Comparison of ENCODE assay signal across 7 mouse cellular contexts in the genomic region with DNA sequence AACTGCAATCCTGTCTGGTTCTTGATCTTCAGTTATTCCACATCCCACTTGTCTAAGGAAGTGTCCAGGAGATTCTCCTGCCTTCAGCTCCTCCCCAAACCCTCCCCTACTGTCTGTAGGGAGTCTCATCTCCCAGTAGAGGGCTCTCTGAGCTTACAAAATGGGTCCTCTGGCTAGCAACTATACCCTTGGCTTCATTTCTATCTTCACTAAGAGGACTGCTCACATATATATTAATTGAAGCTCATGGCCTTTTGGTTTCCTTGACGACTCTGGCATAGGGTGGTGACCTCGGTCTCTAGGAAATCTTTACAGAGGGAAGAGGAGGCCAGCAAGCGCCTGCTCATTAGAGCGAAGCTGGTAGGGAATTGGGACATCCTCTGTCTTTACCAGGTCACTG. TPM values are rescaled to one million over a fixed set of nuclear protein-coding genes. Genes with fewer than 3 reads are reported as not detected.
DNase-seq lines count a peak whose midpoint lies in the region; ATAC-seq and TF ChIP-seq lines count a peak whose summit lies in the region.

No protein-coding gene starts in this region.

- no peaks in the 10 kb centered on the region for H3K9me3 ChIP-seq in embryonic facial prominence, embryonic 13.5 days
- no peaks in the 10 kb centered on the region for H3K9me3 ChIP-seq in limb, embryonic 13.5 days
- no peaks in the 10 kb centered on the region for H3K9me3 ChIP-seq in neural tube, embryonic 14.5 days (ENCODE audit: control insufficient read depth, low read length)

- no peaks in the 10 kb centered on the region for H3K27me3 ChIP-seq in kidney, adult 2 months (replicated peaks; ENCODE audit: control insufficient read depth, insufficient read depth, low read length)
- H3K27me3 ChIP-seq in embryonic facial prominence, embryonic 13.5 days, result no peaks in the 10 kb centered on the region
- no peaks in the 10 kb centered on the region for H3K27me3 ChIP-seq in limb, embryonic 13.5 days
- H3K27me3 ChIP-seq in neural tube, embryonic 14.5 days (ENCODE audit: control insufficient read depth, insufficient read depth, low read length), result no peaks in the 10 kb centered on the region

- peaks cover 7% of the 10 kb centered on the region; the same call in 1 of the 2 replicates for H3K4me1 ChIP-seq in kidney, adult 2 months (ENCODE audit: control insufficient read depth, insufficient read depth, low read length)
- peaks cover 35% of the 10 kb centered on the region for H3K4me1 ChIP-seq in embryonic facial prominence, embryonic 13.5 days
- peaks cover 27% of the 10 kb centered on the region for H3K4me1 ChIP-seq in limb, embryonic 13.5 days
- peaks cover 19% of the 10 kb centered on the region; the same call in 1 of the 2 replicates for H3K4me1 ChIP-seq in neural tube, embryonic 14.5 days (ENCODE audit: control insufficient read depth, insufficient read depth, low read length)

- no peak for TF ChIP-seq POLR2A in kidney, adult 2 months (IDR thresholded peaks at IDR 0.05; ENCODE audit: low read depth, low read length)

- peak overlapping the region; percentile 92; the same call in 1 of the 2 replicates for H3K9ac ChIP-seq in embryonic facial prominence, embryonic 13.5 days
- 0 out of 2 replicates have a peak overlapping the region, but pooled peaks have one; percentile 43 for H3K9ac ChIP-seq in limb, embryonic 13.5 days
- H3K9ac ChIP-seq in neural tube, embryonic 14.5 days (replicated peaks; ENCODE audit: low read depth, low read length), result no peak overlapping the region

- WGBS in kidney, adult 2 months, result 32% methylated on average over 4 of the region's 4 CpGs
- WGBS in embryonic facial prominence, embryonic 13.5 days, result 47% methylated on average over 4 of the region's 4 CpGs
- WGBS in limb, embryonic 13.5 days, result 49% methylated on average over 4 of the region's 4 CpGs
- 57% methylated on average over 4 of the region's 4 CpGs for WGBS in neural tube, embryonic 14.5 days

- peak; percentile 56 for TF ChIP-seq CTCF in kidney, adult 2 months (conservative IDR thresholded peaks at IDR 0.05; ENCODE audit: insufficient read depth, insufficient read length, low read depth, low read length)

- peak overlapping the region; percentile 77; the same call in 1 of the 2 replicates for H3K4me2 ChIP-seq in embryonic facial prominence, embryonic 13.5 days
- peak overlapping the region; percentile 83 for H3K4me2 ChIP-seq in limb, embryonic 13.5 days (replicated peaks)
- H3K4me2 ChIP-seq in neural tube, embryonic 14.5 days (ENCODE audit: low read depth, low read length), result no peak overlapping the region

- ATAC-seq in embryonic facial prominence, embryonic 13.5 days (ENCODE audit: insufficient number of reproducible peaks, insufficient read depth, low FRiP score, low TSS enrichment, low read depth), result no peak
- ATAC-seq in limb, embryonic 13.5 days (ENCODE audit: low FRiP score, low read depth), result no peak
- no peak for ATAC-seq in neural tube, embryonic 14.5 days (ENCODE audit: low read depth)

- H3K27ac ChIP-seq in kidney, adult 2 months (ENCODE audit: insufficient read depth, low read depth, low read length), result no peak overlapping the region
- H3K27ac ChIP-seq in embryonic facial prominence, embryonic 13.5 days, result peak overlapping the region; percentile 98
- H3K27ac ChIP-seq in limb, embryonic 13.5 days, result peak overlapping the region; percentile 98; the same call in 1 of the 2 replicates
- 0 out of 2 replicates have a peak overlapping the region, but pooled peaks have one; percentile 2 for H3K27ac ChIP-seq in neural tube, embryonic 14.5 days (ENCODE audit: low read depth, low read length)

- DNase-seq in kidney, adult 2 months, result peak; percentile 68
- no peak for DNase-seq in kidney, adult 11 months
- peak; percentile 67 for DNase-seq in Muller cell, postnatal 12 days (ENCODE audit: inconsistent ontology term)
- DNase-seq in spleen, postnatal 14 days (ENCODE audit: low spot score in 2 of 2), result no peak

- H3K36me3 ChIP-seq in kidney, adult 2 months (ENCODE audit: control insufficient read depth, insufficient read depth, low read length), result no peaks in the 10 kb centered on the region
- peaks cover 30% of the 10 kb centered on the region for H3K36me3 ChIP-seq in embryonic facial prominence, embryonic 13.5 days
- peaks cover 39% of the 10 kb centered on the region for H3K36me3 ChIP-seq in limb, embryonic 13.5 days
- H3K36me3 ChIP-seq in neural tube, embryonic 14.5 days (ENCODE audit: control insufficient read depth, insufficient read depth, low read length), result peaks cover 26% of the 10 kb centered on the region

- no peak overlapping the region for H3K4me3 ChIP-seq in kidney, adult 2 months (ENCODE audit: insufficient read depth, low read depth, low read length)
- no peak overlapping the region for H3K4me3 ChIP-seq in embryonic facial prominence, embryonic 13.5 days
- H3K4me3 ChIP-seq in limb, embryonic 13.5 days, result no peak overlapping the region
- no peak overlapping the region for H3K4me3 ChIP-seq in neural tube, embryonic 14.5 days (ENCODE audit: low read depth, low read length)

RNA-seq across cellular contexts. Expression of gene Sfxn3, which starts 9.1 kb away (rescaled TPM):
- 20.8 and 23.5 TPM in 2 replicates for polyA plus RNA-seq in kidney, adult 2 months (2012; rRNA removed)
- 32.3 and 32.5 TPM in 2 replicates for polyA plus RNA-seq in embryonic facial prominence, embryonic 13.5 days (2015; fragmentation: Nextera tagmentation; extraction: Ambion mirVana)
- 26.0 and 26.5 TPM in 2 replicates for polyA plus RNA-seq in limb, embryonic 13.5 days (2015; fragmentation: Nextera tagmentation; extraction: Ambion mirVana)
- polyA plus RNA-seq in neural tube, embryonic 14.5 days (2014; fragmentation: Nextera tagmentation; extraction: Ambion mirVana), result 73.7 and 79.6 TPM in 2 replicates

RNA-seq across cellular contexts. Expression of gene Pdzd7, which starts 10.8 kb away (rescaled TPM):
- polyA plus RNA-seq in kidney, adult 2 months (2012; rRNA removed), result 0.74 and 0.99 TPM in 2 replicates
- polyA plus RNA-seq in embryonic facial prominence, embryonic 13.5 days (2015; fragmentation: Nextera tagmentation; extraction: Ambion mirVana), result 0.47 and 0.51 TPM in 2 replicates
- polyA plus RNA-seq in limb, embryonic 13.5 days (2015; fragmentation: Nextera tagmentation; extraction: Ambion mirVana), result 0.41 and 0.56 TPM in 2 replicates
- 2.3 and 2.5 TPM in 2 replicates for polyA plus RNA-seq in neural tube, embryonic 14.5 days (2014; fragmentation: Nextera tagmentation; extraction: Ambion mirVana)

RNA-seq across cellular contexts. Expression of gene Kazald1, which starts 18.7 kb away (rescaled TPM):
- 1.9 and 2.1 TPM in 2 replicates for polyA plus RNA-seq in kidney, adult 2 months (2012; rRNA removed)
- polyA plus RNA-seq in embryonic facial prominence, embryonic 13.5 days (2015; fragmentation: Nextera tagmentation; extraction: Ambion mirVana), result 17.7 and 29.4 TPM in 2 replicates
- polyA plus RNA-seq in limb, embryonic 13.5 days (2015; fragmentation: Nextera tagmentation; extraction: Ambion mirVana), result 18.6 and 20.4 TPM in 2 replicates
- 1.2 and 2.1 TPM in 2 replicates for polyA plus RNA-seq in neural tube, embryonic 14.5 days (2014; fragmentation: Nextera tagmentation; extraction: Ambion mirVana)

RNA-seq across cellular contexts. Expression of gene Lzts2, which starts 42.1 kb away (rescaled TPM):
- 54.7 and 74.3 TPM in 2 replicates for polyA plus RNA-seq in kidney, adult 2 months (2012; rRNA removed)
- polyA plus RNA-seq in embryonic facial prominence, embryonic 13.5 days (2015; fragmentation: Nextera tagmentation; extraction: Ambion mirVana), result 64.6 and 73.3 TPM in 2 replicates
- polyA plus RNA-seq in limb, embryonic 13.5 days (2015; fragmentation: Nextera tagmentation; extraction: Ambion mirVana), result 68.8 and 68.9 TPM in 2 replicates
- 16.1 and 20.3 TPM in 2 replicates for polyA plus RNA-seq in neural tube, embryonic 14.5 days (2014; fragmentation: Nextera tagmentation; extraction: Ambion mirVana)

RNA-seq across cellular contexts. Expression of gene Mrpl43, which starts 50.1 kb away (rescaled TPM):
- polyA plus RNA-seq in kidney, adult 2 months (2012; rRNA removed), result 86.5 and 87.9 TPM in 2 replicates
- 72.6 and 81.2 TPM in 2 replicates for polyA plus RNA-seq in embryonic facial prominence, embryonic 13.5 days (2015; fragmentation: Nextera tagmentation; extraction: Ambion mirVana)
- polyA plus RNA-seq in limb, embryonic 13.5 days (2015; fragmentation: Nextera tagmentation; extraction: Ambion mirVana), result 69.2 and 76.3 TPM in 2 replicates
- 82.0 and 88.0 TPM in 2 replicates for polyA plus RNA-seq in neural tube, embryonic 14.5 days (2014; fragmentation: Nextera tagmentation; extraction: Ambion mirVana)

Comparison
In these comparisons a context has a peak if more than half of its experiments do, and no peak if none do; other contexts are left out.
1. DNase-seq: peak in kidney, adult 2 months (single experiment) and Muller cell, postnatal 12 days (single experiment); none in kidney, adult 11 months (single experiment) and spleen, postnatal 14 days (0 of 2).